Mouse (Mus musculus): ENCODE data around the gene Rhobtb1.

Rhobtb1 gene

DNA sequence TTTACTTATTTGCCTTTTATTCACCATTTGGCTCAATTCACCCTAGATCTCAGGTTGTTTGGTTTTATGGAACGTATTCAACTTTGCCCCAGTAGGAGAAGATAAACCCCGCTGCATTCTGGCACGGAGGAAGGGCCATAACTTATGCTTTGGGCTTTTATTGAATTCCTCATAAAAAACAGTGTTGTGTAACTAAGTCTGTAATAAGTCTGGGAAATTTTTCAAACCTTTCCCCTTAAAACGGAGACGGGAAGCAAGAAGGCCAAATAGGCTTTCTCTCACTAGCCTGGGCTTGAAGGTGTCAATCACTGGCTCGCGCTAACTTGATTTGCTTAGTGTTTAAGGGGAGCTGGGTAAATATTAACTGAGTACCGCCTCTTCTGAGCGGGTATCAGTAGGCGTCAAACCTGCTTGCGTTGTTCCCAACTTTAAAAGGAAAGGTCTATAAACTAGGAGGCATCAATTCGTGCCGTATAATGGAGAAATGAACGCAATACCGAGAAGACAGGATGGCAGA is 170.3 kb downstream of the Rhobtb1 start:
- no peak for DNase-seq (ENCODE audit: low spot score in 2 of 2)

DNA sequence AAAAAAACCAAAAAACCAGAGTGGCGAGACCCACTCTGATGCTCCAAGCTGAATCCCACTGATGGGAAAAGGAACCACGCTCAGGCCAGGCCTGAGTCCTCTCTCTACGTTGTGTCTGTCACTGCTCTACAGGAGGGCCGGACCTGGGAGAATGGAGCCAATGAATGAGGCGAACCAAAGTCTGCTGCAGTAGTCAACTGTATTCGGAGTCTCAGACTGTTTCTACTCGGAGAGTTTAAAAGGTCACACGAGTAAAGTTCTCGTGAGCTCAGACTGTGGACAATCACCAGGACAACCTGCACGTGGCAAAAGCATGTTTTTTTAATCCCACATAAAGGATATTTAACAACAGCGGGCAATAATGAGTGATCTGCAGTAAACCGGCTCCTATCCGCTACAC is 172.8 kb downstream of the Rhobtb1 start:
- DNase-seq (ENCODE audit: low spot score in 2 of 2) = no peak

DNA sequence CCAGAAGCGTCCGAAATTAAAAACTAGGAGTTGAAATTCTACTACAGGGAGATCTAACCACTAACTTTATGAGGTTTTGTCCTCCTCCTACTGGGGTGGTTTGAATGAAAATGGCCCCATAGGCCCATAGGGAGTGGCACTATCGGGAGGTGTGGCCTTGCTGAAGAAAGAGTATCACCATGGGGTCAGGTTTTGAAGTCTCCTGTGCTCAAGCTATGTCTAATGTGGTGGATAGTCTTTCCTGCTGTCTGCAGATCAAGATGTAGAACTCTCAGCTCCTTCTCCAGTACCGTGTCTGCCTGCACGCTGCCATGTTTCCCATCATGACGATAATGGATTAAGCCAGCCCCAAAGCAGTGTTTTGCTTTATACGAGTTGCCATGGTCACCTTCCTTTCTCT is 173.6 kb downstream of the Rhobtb1 start:
- no peak for DNase-seq (ENCODE audit: low spot score in 2 of 2)

DNA sequence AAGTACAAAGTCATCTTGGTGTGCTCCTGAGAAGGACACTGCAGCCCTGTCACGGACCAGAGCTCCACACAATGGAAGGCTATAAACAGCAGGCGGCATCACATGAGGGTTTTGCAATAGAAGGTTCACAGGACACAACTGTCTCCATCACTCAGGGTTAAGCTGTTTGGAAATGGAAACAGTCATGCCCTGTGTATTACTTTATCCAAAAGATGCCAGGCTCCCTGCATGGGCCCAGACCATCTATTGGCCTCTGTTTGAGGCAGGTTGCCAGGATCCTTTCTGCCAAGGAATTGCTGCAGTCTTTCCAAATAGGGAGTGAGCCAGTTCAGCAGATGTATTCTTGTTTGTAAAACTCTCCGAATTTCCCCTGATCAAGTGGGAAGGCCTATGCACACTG is 175.2 kb downstream of the Rhobtb1 start:
- DNase-seq (ENCODE audit: low spot score in 2 of 2) = no peak

DNA sequence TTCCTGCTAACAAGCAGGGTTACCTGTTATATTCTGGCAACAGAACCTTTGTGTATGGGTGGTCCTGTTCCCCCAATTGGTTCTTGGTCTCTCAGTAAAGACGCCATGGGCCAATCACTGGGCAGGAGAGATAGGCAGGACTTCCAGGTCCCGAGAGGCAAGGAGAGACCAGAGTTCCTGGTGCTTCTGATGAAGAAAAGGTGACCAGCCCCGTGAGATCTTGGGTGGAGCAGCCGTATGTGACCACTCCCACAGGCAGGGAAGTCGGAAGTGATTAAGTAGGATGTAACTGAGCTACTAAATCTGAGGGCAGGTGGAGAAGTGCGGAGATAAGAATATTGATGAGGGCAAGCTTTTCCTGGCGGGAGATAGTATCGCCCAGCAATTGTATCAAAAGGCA is 176.1 kb downstream of the Rhobtb1 start:
- no peak for DNase-seq (ENCODE audit: low spot score in 2 of 2)

DNA sequence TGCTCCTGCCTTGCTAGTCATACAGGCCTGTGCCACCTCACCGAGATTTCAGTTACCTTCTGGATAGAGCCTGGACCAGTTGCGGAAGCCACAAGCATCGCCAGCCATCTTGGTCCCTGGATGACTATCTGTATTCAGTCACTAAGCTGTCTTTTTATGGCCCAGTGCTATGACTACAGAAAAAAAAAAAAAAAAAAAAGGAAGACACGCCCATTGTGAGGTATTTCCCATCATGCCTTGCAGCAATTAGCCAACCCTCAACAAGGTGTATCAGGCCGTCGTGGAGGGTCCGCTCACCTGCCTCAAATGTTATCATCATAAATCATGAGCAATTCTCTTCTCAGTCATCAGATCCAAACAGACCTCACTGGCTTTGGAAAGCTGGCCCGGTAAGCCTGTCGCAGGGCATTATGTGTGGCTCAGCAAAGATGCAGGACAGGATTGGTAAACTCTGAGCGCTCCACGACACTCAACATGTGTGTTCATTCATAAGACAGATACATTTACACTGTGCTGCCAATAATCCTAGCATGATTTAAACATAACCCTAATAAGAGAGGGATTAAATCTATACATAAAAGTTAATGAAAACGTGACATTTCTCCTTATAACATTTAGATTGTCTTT is 176.9 kb downstream of the Rhobtb1 start:
- DNase-seq (ENCODE audit: low spot score in 2 of 2) = no peak

DNA sequence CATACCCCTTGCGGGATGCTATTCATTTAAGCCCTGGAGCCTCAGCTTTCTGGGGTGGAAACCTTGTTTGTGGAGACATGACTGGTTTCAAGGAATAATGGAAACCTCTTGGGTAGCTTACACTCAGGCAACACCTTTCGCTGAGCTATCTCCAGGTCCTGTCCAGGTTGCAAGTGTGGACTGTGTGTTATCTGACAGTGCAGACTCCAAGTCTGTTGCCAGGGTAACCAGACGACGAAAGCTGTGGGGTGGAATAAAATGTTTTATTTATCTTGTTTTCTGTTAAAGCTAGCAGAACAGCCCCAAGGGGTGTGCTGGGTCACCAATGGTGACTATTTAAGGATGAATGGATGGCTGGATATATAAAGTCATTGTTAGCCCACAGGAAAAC is 177.4 kb downstream of the Rhobtb1 start:
- DNase-seq (ENCODE audit: low spot score in 2 of 2) = no peak

DNA sequence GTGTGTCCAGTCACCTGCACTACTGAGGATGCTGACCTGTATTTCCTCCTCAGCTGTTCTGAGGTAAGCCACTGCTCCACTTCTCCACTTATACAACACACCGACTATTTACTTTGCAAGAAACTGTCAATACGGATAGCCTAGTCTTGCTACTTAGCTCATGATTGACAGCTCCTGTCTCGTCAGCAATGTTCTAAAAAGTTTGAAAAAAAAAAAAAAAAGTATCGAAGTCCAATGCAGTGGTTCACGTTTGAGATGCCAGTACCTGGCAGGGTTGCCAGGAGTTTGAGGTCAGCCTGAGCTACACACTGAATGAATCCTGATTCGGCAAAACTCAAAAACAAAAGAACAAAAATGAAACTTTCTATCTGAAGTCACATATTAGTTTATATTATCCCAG is 180.0 kb downstream of the Rhobtb1 start:
- no peak for DNase-seq (ENCODE audit: low spot score in 2 of 2)

DNA sequence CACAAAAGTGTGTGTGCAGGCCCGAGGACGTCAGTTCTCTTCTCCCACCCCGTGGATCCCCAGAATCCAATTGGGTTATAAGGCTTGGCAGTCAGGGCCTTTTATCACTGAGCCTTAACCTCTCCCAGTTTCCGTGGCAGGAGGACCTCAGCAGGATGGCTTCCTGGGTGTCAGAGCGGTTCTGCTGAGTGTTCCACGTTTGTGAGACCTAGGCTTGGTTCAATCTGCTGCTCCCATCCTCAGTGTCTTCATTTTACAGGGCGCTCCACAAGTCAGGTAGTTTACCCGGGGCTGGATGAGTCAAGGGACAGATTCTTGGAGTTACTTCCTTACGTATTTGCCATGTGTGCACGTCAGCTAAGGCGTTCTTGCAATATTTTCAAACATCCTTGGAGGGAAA is 182.0 kb downstream of the Rhobtb1 start:
- no peak for DNase-seq (ENCODE audit: low spot score in 2 of 2)

DNA sequence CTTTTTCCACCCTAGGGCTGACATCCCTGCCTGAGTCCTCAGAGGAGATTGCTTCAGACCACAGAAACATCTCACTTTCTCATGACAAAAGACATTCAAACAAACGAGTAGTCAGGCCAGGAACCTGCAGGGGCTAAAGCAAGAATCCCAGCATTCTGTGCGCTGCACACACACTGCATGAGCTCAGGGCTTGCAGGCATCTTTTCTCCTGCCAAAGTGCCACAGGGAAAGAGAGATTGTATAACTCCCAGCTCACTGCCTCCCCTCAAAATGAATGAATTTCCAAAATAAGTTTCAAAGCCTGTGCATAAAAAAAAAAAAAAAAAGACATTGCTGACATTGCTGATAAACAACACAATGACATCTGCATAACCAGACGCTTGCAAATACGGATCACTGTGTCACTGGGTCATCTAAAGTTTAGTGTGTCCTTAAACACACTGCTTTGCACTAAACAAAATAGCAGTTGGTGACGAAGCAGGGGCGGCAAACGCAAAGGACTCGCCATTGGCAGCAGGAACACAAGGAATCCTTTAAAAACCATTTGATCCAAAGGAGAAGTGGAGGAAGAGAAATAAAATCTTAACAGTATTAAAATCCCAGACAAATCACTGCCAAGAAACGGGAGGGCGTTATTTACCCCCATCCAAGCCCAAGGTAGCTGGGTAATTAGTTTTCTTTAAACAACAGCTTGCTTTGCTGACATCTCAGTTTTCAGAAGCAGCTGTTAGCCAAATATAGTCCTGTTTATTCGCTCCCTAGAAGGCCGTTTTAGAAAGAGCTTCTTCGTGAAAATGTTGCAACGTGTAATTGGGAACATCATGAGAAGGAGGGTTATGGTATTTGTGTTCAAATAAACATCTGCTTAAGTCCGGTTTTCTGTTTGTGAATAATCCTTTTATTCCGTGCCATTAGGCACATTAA is 183.3 kb downstream of the Rhobtb1 start:
- DNase-seq (ENCODE audit: low spot score in 2 of 2) = no peak

DNA sequence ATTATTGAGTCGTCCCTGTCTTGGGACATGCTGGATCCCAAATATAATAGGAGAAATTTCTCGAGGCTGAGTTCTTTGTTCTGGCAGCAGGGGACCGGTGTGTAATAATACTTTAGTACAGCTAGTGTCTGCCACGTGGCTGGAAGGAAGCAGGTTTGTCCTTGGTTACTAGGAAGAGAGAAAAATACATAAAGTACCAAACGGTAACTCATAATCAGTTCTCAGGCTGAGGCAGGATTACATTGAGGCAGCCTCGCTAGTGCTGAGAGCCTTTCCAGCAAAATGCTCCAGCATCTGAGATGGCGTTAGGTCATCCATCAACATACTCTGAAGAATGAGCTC is 183.9 kb downstream of the Rhobtb1 start:
- no peak for DNase-seq (ENCODE audit: low spot score in 2 of 2)

DNA sequence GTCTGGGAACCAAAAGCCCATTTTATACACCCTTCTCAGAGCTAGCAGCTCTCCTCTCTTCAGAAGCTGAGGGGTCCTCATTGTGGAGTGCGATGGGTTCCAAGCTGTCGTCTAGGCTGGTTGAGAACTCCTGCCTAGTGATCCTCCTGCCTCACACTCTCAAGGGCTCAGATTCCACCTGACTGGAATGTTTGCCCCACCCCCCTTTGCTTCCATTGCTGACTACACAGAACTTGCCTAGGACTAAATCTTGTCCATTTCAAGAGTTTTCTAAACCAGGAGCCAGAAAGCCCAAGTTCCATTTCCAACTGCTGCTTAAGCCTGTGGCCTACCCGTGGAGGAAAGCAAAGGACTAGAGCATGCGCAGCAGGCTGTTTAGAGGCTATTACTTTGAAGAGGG is 184.4 kb downstream of the Rhobtb1 start:
- no peak for DNase-seq (ENCODE audit: low spot score in 2 of 2)

DNA sequence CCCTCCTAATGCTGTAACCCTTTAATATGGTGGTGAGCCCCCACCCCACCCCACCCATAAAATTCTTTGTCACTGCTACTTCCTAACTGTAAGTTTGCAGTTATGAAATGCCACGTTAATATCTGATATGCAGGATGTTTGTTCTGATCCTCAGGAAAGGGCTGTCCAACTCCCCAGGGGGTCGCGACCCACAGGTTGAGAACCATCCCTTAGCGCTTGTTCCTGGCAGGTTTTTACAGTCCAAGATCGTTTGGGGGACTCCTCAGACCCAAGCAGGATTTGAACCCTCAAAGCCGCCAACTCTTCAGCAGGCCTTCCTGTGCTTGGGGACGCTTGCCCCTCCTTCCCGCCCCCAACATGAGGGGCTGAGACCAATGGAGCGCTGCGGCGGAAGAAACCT is 185.0 kb downstream of the Rhobtb1 start:
- no peak for DNase-seq (ENCODE audit: low spot score in 2 of 2)

DNA sequence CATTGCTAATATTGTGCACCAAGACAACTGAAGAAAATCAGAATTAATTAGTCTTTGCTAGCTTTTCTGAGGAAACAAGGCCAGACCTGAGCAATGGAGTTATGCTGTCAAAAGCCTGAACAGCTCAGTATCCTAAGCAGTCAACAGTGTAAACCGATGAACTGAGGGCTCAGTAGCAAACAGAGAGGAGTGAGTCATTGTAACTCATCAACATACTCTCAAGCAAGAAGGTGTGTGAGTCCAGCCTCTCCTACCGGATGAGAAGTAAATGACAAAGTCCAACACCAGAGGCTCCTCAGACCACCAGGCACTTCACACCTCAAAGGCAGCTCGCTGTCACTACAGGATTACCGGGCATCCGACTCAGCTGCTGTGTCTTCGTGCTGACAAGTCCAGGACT is 188.8 kb downstream of the Rhobtb1 start:
- DNase-seq (ENCODE audit: low spot score in 2 of 2) = no peak

Data from spleen, postnatal 14 days (tissue).